Mouse (Mus musculus) cerebellum, adult (tissue): ENCODE data around the gene Cd38.
"Not testable (repeated sequence)": the region's sequence is repeated elsewhere in the genome, so short reads cannot be mapped to it uniquely, and the experiment has no call there.

Experiments used
- ATAC-seq: cut with Nextera tagmentation; 2 replicates; pipeline ENCODE4 v1.9.2; 2017; ENCODE audit warnings: mild to moderate bottlenecking, moderate library complexity, mixed read lengths; ENCODE audit not compliant: insufficient number of reproducible peaks, low FRiP score, low TSS enrichment

Cd38 gene

DNA sequence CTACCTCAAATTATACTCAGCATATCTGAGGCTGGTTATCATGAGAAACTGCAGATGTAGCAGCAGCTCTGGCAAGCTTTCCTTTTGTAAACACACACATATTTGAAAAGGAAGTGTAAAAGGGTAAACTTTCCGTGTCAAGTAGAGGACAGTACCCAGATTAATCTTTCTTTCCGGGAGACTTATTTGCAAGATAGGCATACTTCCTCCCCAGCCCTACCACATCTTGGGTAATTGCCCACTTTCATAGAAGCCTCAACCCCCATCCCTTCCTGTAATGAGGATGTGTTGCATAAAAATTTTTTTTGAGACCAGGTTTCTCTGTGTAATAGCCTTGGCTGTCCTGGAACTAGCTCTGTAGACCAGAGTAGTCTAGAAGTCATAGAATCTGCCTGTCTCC, 12.6 kb upstream of the Cd38 start:
- no peak for ATAC-seq

DNA sequence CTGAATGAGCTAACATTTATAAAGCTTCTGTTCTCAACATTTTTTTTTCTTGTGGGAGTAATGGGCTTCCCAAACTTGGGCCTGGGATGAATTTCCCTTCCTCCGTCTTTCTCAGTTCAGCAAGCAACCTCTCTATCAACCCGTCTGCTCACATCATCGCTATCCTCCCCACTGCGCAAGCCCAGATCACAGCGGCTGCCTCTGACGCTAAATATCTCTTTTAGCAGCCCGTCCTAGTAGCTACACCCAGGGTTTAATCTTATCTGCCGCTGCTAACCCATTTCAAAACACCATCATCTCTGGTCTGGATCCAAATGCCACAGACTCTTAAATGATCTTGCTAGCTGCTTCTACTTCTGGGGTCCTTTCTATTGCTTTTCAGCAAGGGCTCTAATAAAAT, 8.7 kb upstream of the Cd38 start:
- no peak for ATAC-seq

DNA sequence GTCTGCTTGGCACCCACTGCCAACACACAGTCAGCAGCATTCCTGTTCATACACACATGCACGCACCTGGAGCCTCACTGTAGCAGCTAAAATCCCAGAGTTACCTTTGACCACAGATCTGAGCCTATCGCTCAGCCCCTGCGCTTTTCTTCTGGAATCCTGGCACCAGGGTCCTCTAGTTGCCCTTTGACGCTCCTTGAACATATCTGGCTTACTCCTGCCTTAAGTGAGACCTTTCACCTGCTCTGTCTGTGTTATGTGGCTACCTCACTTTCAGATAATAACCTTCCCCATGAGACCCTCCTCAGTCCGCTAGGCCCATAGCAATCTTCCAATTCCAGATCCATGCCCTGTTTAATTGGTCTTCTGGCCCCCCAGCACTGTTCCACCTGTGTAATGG, 8.3 kb upstream of the Cd38 start:
- no peak for ATAC-seq

DNA sequence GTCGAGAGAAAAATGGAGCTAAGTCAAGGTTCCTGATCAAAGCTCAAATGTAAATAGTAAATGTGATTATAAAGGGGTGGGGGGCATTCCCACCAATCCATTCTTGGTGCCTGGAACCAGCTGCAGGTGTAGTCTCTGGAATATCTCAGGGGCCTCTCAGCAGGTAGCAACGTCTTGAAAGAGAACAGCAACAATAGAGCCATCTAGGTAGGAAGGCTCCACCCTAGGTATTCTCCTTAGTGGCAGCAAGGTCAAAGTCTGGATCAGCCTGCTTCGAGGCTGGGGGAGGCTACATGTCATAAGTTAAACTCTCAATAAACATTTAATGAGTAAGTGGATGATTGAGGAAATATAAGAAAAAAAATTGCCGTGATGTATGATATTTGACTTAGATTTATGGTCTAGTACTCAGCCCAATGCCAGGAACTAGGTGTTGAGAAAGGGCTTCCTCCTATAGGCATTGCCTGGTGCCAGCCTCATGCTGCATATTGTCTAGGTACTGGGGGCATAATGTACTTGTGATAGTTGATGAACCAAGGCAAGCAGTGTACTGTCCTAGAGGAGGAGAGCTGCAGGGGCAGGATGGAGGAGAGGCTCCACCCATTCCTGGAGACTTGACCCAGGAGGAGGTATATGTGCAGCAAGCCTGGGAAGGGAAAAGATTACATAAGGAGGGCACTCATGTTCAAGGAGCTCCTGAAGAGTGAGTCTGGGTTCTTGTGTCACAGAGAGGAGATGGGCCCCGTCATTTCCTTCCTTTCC, 7.5 kb upstream of the Cd38 start:
- ATAC-seq = no peak

DNA sequence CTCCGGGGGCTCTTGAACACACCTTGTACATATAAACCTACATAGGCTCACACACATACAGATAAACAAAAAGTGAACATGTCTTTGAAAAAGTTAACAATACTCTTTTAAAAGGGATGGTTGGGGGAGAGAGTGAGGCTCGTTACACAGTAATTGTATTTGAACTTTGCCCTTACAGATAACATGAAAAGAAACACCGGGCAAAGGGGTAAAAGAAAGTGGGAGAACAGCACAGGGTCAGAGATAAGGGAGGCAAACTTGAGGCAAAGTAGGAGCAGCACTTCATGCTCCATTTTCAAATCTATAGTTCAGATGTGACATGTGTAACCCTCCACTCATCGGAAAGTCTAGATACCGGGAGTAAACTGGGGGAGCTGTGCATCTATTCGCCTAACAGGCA, 4.7 kb upstream of the Cd38 start:
- ATAC-seq = no peak

DNA sequence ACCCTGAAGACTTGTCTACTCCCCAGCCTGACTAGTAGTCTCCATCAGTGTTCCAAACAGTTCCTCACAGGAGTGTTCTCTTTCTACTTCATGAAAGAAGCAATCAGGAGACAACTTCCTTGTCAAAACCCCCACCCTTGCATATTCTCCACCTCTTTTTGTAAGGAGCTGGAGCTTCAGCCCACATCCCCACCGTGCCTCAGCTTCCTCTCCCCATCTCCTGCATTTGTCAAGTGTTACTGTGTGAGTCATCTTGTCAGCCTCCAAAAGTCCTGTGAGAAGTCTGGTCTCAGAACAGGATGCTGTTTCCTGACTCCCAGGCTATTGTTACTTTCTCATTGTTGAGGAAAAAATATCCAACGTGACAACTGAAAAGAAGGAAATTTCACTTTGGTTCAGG, 3.0 kb upstream of the Cd38 start:
- ATAC-seq = no peak

DNA sequence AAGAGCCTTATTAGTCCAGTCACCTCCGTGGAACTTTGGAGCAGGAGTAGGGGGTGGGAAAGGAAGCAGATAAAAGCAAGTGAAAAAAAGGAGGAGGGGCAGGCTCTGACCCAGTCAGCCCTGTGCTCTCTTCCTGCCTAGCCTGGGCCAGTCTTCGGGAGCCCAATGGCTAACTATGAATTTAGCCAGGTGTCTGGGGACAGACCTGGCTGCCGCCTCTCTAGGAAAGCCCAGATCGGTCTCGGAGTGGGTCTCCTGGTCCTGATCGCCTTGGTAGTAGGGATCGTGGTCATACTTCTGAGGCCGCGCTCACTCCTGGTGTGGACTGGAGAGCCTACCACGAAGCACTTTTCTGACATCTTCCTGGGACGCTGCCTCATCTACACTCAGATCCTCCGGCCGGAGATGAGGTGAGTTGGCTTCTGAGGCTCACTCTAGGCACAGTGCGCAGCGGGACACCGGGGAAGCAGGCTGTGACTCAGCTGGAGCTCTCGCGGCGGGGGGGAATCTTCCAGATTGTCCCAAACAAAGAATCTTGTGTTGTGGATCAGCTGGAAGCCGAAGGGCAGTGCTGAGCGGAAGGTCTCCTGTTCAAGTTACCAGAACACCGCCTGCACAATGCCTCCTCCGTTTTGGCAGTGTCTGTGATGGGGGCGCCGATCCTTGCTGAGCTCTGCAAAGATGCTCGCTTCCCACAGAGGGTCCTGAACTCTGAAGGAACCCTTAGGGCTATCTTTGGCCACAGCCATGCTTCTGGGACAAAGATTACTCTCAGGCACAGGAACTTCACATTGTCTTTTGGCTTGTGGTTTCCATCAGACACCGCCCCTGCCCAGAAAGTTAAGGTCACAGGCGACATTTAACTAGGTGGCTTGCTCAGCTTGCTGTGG, 603 bp downstream of the Cd38 start:
- peak; percentile 58; the same call in 1 of the 2 replicates for ATAC-seq

DNA sequence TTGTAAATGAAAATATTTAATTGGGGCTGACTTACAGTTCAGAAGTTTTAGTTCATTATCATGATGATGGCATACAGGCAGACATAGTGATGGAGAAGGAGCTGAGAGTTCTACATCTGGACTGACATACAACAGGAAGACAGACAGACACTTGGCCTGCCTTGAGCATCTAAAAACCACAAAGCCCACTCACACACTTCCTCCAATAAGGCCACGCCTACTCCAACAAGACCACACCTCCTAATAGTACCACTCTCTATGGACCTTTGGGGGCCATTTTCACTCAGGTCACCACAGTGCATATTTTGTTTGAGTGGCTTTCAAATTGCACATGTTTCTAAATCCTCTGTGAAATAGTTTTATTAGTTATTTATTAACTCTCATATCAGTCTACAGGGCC, 3.5 kb downstream of the Cd38 start:
- ATAC-seq = no peak

DNA sequence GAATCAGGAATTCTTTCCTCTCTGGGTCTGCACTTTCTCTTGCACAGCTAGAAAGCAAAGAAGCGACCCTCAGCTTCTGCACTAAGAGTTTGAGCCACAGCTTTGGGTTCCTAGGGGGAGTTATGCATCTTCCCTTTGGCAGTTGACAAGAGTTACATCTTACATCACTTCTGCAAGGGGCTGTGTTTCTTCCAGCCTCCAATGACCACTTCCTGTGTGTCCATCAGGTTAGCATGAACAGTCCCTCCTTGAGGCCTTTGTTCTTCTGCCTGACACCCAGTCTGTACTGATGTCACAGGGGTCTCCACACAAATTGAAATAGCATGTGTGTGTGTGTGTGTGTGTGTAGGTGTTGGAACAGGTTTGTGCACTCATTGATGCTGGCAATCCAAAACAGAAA, 4.3 kb downstream of the Cd38 start:
- no peak for ATAC-seq

DNA sequence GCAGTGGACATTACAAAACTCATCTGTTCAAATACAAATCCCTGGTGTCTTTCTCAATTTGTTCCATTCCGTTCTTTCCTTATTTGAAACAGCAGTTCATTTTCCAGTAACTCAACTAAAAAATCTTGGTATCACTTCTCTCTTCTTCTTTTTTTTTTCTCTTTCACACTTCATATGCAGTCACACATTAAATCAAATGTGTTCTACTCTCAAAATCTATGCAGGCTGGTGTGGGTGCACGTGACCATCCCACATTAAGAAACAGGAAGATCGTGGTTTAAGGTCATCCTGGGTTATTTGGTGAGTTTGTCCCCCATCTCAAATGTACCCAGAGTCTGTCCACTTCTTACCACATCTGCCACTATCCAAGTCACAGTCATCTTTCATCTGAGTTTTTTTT, 13.7 kb downstream of the Cd38 start:
- no peak for ATAC-seq

DNA sequence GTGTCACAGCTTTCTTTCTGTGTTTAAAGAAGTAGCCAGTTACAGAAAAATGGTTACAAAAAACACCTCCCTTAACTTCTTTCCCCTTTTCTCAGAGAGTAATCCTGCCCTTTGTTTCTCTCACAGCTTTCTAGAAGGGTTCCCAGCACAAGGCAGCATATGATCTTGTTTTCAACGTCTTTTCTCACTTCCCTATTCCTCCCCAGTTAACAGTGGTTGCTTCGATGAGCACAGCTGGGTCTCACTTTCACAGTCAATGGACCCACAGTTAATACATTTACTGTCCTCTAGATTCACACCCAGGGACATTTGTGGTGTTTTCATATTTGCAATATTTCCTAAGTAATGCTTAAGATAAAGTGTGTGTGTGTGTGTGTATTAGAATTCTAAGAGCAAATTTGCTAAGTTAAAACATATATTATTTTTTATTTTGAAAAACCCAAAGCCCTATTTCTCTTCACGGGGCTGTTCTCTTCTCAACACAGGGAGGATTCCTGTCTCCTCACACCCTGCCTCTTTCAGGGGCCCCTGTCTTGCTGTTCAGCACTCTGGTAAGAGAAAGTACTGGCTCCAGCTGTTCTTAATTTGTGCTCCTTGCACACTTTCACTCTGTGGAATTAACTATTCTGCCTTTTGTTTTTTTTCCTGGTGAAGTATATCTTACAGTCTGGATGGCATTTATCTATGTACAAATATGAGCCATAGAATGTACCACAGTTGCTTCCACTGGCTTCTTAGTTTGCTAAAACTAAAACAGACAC, 16.9 kb downstream of the Cd38 start:
- no peak for ATAC-seq

DNA sequence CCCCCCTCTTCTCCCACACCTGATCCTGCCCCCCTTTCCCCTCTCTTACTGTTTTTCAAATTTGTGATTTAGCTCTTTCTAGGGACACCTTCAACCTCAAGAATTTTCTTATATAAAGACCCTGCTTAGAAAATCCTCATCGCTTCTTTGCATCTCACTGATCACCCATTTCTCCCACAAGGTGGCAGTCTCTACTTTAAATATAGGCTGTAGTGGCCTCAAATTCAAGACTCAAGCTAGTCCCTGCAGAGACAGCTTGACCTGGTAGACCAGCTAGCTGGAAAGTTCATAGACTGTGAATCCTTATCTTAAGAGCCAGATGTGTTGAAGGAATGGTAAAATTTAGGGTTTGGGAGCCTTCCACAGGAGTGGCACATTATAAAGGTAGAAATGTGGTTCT, 24.0 kb downstream of the Cd38 start:
- no peak; the same call in 1 of the 2 replicates for ATAC-seq

DNA sequence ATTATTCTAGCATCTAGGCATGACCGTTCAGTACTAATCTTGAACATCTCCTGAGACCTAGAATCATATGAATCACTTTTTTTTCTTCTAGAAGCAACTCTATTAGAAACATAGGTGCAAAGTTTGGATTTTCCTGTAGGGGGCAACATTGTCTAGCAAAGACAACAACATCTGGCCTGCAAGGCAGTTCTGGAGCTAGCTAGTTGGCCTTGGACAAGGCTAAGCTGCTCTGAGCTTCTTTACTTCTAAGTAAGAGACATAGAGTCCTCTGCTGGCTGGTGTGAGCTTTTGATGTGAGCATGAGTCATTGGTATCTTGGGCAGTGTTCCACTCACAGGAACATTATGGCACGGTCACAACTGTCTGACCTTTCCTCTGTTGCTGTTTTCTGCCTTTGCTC, 25.8 kb downstream of the Cd38 start:
- no peak for ATAC-seq

DNA sequence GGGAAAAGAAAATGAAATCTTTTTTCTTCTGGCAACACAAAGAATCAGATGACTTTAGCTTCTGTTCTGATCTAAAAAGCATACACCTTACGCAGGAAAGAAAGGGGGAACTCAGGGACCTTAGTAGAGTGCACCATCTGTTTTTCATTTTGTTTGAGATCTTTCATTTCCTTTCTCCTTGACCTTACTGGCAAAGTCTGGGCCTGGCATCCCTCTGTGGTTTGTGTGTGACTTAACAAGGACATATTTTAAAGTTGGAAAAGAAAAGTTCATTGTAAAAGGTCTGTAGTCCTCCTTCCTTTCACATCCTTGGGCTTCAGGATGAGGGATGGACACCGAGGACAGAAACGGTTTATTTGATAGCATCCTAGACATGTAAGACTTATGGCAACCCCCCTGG, 27.6 kb downstream of the Cd38 start:
- ATAC-seq = no peak

DNA sequence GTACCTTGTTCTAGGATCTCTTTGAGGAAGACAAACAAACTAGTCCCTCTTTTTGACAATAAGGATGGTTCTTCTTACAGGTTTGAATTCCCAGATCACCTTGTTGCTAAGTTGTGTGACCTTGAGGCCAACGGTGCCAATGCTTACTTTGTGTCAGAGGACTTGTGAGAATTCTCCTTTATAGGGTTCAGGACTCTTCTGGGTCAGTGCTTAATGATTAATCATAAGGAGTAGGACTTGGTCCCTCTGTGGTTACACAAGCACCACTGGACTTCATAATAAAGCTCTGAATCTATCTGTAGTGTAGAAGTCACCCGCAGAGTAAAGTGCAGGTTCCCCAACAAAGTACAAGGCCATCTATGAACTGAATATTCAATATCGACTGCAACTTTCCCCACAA, 36.3 kb downstream of the Cd38 start:
- no peak for ATAC-seq

DNA sequence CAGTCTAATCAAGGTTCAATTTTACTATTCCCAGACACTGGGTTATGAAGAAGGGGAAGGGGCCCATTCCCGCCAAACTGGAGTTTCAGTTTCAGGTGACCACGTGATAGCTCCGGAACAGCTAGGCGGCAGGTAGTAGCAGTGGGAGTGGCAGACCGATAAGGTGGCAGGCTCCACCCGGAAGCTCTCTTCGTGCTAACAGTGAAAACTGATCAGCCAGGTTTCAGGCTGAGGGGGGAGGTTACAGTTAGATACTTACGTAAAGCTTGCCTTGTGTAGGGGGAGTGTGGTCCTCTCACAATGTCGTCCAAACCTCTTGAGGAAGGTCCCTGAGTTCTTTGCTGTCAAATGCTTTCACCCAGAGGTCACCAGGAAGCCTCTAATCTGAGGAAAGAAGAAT, 40.9 kb downstream of the Cd38 start:
- ATAC-seq = no peak

DNA sequence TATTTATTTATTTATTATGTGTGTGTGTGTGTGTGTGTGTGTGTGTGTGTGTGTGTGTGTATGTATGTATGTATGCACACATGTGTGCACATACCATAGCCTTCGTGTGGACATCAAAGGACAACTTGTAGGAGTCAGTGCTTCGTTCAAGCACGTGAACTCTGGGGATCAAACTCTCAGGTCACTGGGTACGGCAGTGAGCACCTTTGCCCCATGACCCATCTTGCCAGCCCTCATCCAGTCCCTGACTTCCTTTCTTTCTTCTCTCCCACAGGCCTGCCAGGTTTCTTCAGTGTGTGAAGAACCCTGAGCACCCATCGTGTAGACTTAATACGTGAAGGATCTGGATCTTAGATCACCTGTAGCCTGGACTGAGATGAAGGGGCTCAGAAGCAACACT, 41.7 kb downstream of the Cd38 start:
- no peak for ATAC-seq

DNA sequence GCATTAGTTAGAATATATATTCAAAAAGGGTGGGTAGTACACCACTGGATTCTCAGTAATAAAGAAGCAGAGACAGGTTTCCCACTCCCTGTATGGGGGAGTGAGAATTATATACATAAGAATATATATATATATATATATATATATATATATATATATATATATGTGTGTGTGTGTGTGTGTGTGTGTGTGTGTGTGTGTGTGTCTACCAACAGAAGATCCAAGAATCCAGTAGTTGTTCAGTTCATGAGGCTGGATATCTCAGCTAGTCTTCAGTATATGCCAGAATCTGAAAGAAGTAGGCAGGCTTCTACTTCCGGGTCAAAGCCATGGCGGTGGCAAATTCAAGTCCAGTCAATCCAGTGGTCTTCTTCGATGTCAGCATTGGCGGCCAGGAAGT, 44.5 kb downstream of the Cd38 start, which contains the start of gene Gm7879:
TSS of gene Gm7879 (plus strand) at position 301 of the 400 bp plus-strand sequence.
- not testable (repeated sequence) for ATAC-seq

DNA sequence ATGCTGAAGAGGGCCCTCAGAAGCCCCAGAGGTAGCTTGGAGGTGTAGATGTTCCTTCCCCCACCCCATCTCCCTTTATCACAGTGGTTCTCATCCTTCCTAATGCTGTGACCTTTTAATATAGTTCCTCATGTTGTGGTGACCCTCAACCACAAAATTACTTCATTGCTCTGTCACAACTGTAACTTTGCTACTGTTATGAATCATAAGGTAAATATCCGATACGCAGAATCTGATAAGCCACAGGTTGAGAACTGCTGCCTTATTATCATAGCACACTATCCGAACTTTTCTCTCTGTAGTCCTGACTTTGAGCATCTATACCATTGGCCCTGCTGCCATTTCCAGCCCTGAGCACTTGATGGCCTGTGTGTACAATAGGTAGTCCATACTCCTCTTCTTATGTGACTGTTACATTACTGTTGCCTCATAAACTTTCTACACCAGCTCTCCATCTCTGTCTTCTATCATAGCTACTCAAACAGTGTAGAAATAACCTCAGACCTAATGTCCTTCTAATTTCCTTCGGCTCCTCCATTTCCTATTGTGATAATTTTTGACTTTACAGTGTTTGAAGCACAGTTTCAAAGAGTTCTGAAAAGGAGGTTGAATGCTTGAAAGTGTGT, 47.0 kb downstream of the Cd38 start:
- ATAC-seq = no peak

DNA sequence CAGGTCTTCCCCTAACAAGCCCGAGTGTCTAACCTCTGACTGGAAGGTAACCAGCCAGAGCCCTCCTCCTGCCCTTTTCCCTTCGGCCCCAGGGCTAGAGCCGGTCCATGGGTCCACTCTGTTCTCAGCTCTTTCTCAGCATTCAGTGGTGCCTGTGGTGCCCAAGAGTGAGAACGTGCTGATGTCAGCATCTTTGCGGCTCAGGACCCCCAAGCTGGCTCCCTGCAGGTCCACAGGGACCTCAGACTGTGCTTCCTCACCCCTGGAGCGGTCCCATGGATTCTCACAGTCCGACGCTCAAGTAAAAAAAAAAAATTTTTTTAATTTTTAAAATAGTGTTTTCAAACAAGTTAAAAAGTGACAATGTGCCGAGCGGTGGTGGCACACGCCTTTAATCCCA, 53.5 kb downstream of the Cd38 start:
- ATAC-seq = no peak
